In genomic region chr11:115660376-115660775, GRCm38 (mm10) we compare ENCODE assay signal across 14 mouse cellular contexts. TPM values are rescaled to one million over a fixed set of nuclear protein-coding genes. Genes with fewer than 3 reads are reported as not detected.
DNase-seq lines count a peak whose midpoint lies in the region; ATAC-seq lines count a peak whose summit lies in the region.
"Had no signal": no experiment of that assay in that cellular context is flagged by ENCODE, and none has a peak within 500 bp of the region (broad histone marks: within the 10 kb centered on the region; RNA-seq: fewer than 3 reads in every experiment).

No protein-coding gene starts in this region.

- WGBS in forebrain, embryonic 12.5 days = 98% methylated on average over 4 of the region's 4 CpGs

- H3K9me3 ChIP-seq in forebrain, embryonic 12.5 days = no peaks in the 10 kb centered on the region
- H3K9me3 ChIP-seq: hindbrain, embryonic 15.5 days; lung, embryonic 15.5 days; midbrain, embryonic 10.5 days had no signal

- H3K27ac ChIP-seq in forebrain, embryonic 12.5 days = no peak overlapping the region
- H3K27ac ChIP-seq: hindbrain, embryonic 15.5 days; lung, embryonic 15.5 days; midbrain, embryonic 10.5 days had no signal

- no peak for ATAC-seq in forebrain, embryonic 12.5 days (ENCODE audit: low FRiP score)

- H3K4me2 ChIP-seq in forebrain, embryonic 12.5 days = no peak overlapping the region
- H3K4me2 ChIP-seq: hindbrain, embryonic 15.5 days; lung, embryonic 15.5 days had no signal

- H3K4me3 ChIP-seq in forebrain, embryonic 12.5 days (replicated peaks) = no peak overlapping the region
- H3K4me3 ChIP-seq: hindbrain, embryonic 15.5 days; lung, embryonic 15.5 days; midbrain, embryonic 10.5 days had no signal

- H3K27me3 ChIP-seq in forebrain, embryonic 12.5 days = no peaks in the 10 kb centered on the region
- H3K27me3 ChIP-seq: hindbrain, embryonic 15.5 days; lung, embryonic 15.5 days had no signal

- no peak overlapping the region for H3K9ac ChIP-seq in forebrain, embryonic 12.5 days
- H3K9ac ChIP-seq: hindbrain, embryonic 15.5 days; lung, embryonic 15.5 days had no signal

- DNase-seq in adrenal gland, postnatal 14 days = peak; percentile 31
- DNase-seq in adrenal gland, postnatal 10 days = no peak
- DNase-seq in left cerebral cortex, adult 18-20 months (ENCODE audit: low spot score in 2 of 2) = peak; percentile 61 to 69
- DNase-seq in left cerebral cortex, adult 11 months (ENCODE audit: low spot score) = no peak
- DNase-seq in brain, adult 2 months (ENCODE audit: low read depth, low spot score) = peak; percentile 95
- peak; percentile 65 for DNase-seq in right cerebral cortex, postnatal 25 days
- DNase-seq in urinary bladder, postnatal 25 days (ENCODE audit: low spot score) = no peak
- DNase-seq: heart, adult 11 months; heart, postnatal 10 days; kidney, adult 8-10 months had no signal

- H3K36me3 ChIP-seq in forebrain, embryonic 12.5 days (replicated peaks) = no peaks in the 10 kb centered on the region
- H3K36me3 ChIP-seq: hindbrain, embryonic 15.5 days; lung, embryonic 15.5 days had no signal

- H3K4me1 ChIP-seq in forebrain, embryonic 12.5 days = 0 out of 2 replicates have a peak, but pooled peaks cover 3% of the 10 kb centered on the region
- H3K4me1 ChIP-seq: hindbrain, embryonic 15.5 days; lung, embryonic 15.5 days had no signal

RNA-seq across cellular contexts. Expression of gene Slc25a19, which starts 32.3 kb away (rescaled TPM):
- total RNA-seq in adrenal gland, postnatal 14 days (2021) = 181 and 188 TPM in 2 replicates
- 100 to 1,000 TPM; 169 to 231 TPM for total RNA-seq in adrenal gland, postnatal 10 days (2021)
- 10 to 100 TPM; 55.2 to 60.6 TPM for total RNA-seq in left cerebral cortex, adult 18-20 months (2021)
- 28.4 and 29.7 TPM in 2 replicates for polyA plus RNA-seq in forebrain, embryonic 12.5 days (2016; fragmentation: Nextera tagmentation; extraction: Ambion mirVana)

RNA-seq across cellular contexts. Expression of gene Mif4gd, which starts 47.6 kb away (rescaled TPM):
- total RNA-seq in adrenal gland, postnatal 14 days (2021) = 98.2 and 112 TPM in 2 replicates
- total RNA-seq in adrenal gland, postnatal 10 days (2021) = 100 to 1,000 TPM; 110 to 140 TPM
- 10 to 100 TPM; 15.4 to 16.1 TPM for total RNA-seq in left cerebral cortex, adult 18-20 months (2021)
- 15.2 and 16.5 TPM in 2 replicates for polyA plus RNA-seq in forebrain, embryonic 12.5 days (2016; fragmentation: Nextera tagmentation; extraction: Ambion mirVana)

RNA-seq across cellular contexts. Expression of gene Grb2, which starts 48.0 kb away (rescaled TPM):
- 103 and 108 TPM in 2 replicates for total RNA-seq in adrenal gland, postnatal 14 days (2021)
- 100 to 1,000 TPM in 1 of 2 experiments, 10 to 100 TPM in 1; 99.1 to 104 TPM for total RNA-seq in adrenal gland, postnatal 10 days (2021)
- 100 to 1,000 TPM; 204 to 206 TPM for total RNA-seq in left cerebral cortex, adult 18-20 months (2021)
- polyA plus RNA-seq in forebrain, embryonic 12.5 days (2016; fragmentation: Nextera tagmentation; extraction: Ambion mirVana) = 124 and 137 TPM in 2 replicates

RNA-seq across cellular contexts. Expression of gene Gga3, which starts 56.5 kb away (rescaled TPM):
- total RNA-seq in adrenal gland, postnatal 14 days (2021) = 19.5 and 23.8 TPM in 2 replicates
- total RNA-seq in adrenal gland, postnatal 10 days (2021) = 10 to 100 TPM; 20.0 to 35.9 TPM
- total RNA-seq in left cerebral cortex, adult 18-20 months (2021) = 10 to 100 TPM; 81.4 to 84.1 TPM
- polyA plus RNA-seq in forebrain, embryonic 12.5 days (2016; fragmentation: Nextera tagmentation; extraction: Ambion mirVana) = 32.3 and 35.1 TPM in 2 replicates

RNA-seq across cellular contexts. Expression of gene Mrps7, which starts 56.7 kb away (rescaled TPM):
- total RNA-seq in adrenal gland, postnatal 14 days (2021) = 81.0 and 87.7 TPM in 2 replicates
- total RNA-seq in adrenal gland, postnatal 10 days (2021) = 10 to 100 TPM; 92.1 to 92.6 TPM
- 10 to 100 TPM; 52.8 to 54.1 TPM for total RNA-seq in left cerebral cortex, adult 18-20 months (2021)
- 87.4 and 89.5 TPM in 2 replicates for polyA plus RNA-seq in forebrain, embryonic 12.5 days (2016; fragmentation: Nextera tagmentation; extraction: Ambion mirVana)

Comparison
In these comparisons a context has a peak if more than half of its experiments do, and no peak if none do; other contexts are left out.
1. DNase-seq: peak in adrenal gland, postnatal 14 days (single experiment), left cerebral cortex, adult 18-20 months (2 of 2), brain, adult 2 months (single experiment) and right cerebral cortex, postnatal 25 days (single experiment); none in adrenal gland, postnatal 10 days (single experiment), left cerebral cortex, adult 11 months (single experiment) and urinary bladder, postnatal 25 days (single experiment).